Mouse (Mus musculus) B cell, adult 67 days (primary cell): ENCODE results near the gene Snx29. TPM values are rescaled to one million over a fixed set of nuclear protein-coding genes. Genes with fewer than 3 reads are reported as not detected.

ENCODE experiments used
- total RNA-seq, 2 experiments: library from RNA; stranded (reverse); gene quantifications; 4 replicates each; pipeline ENCODE4 v1.2.4; 2023

The Snx29 gene
- total RNA-seq = 100 to 1,000 TPM; 131 to 144 TPM

DNA sequence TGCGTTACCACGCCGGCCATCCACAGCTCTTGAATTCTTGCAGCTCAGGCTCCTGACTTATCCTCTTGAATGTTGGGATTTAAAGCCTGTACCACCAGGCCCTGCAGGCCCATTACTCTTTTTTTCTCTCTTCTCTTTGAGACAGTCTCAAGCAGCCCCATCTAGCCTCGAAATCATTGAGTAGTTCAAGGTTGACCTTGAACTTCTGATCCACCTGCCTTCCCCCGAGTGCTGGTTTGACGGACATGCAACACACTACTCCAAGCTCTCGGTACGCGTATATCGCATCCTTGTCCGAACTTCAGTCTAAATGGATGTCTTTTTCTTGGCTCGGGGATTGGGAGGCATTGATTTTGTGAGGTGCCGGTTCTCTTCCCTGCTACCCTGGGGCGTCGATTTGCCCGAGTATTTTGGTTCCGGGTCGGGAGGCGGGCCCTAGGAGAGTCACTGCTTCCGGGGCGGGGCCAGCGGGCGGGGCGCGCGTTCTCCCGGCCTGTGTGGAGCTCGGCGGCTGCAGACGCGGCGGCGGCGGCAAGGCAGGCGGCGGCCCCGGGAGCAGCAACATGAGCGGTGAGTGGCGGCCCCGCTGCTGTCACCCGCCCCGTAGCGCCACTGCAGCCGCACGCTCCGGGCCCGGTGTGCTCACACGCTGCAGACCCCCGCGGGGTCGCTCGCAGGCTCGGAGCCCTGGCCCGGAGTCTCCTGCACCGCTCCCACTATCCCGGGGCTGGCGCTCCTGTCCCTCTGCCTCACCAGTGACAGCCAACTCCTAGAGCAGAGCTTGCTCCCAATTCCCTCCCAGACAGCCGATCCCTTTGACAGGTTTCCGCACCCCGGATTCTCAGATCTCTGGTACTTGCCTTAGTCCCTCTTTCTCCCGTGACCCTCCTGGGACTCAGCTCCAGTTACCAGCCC is at the start of gene Snx29:
Gene Snx29, plus strand, starts transcription at position 500 of the 915 bp plus-strand sequence.

DNA sequence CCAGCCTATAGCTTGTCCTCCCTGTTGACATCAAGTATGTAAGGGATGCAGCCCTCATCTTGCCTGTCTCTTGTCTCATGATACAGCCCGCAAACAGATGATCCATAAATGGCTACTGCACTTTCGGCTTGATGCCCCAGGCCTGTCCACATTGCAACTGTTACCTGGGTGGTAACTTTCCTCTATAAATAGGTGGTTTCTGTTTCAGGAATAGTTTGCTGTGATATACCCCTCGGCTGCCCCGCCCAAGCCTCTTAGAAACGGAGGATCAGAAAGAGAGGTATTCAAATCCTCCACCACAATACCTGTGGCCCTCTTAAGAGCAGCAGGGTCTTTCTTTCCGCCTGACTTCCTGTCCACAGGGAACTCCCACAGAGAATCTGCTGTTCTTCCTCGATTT is 9.2 kb upstream of the Snx29 start, which contains the start of gene Tnfrsf17:
Gene Tnfrsf17, plus strand, starts transcription at position 301 of the 400 bp plus-strand sequence.

Other genes with a start within 250 kb of the Snx29 start
- gene Txndc11, start 188.3 kb upstream of the Snx29 start, total RNA-seq = 10 to 100 TPM; 76.3 to 78.9 TPM
- 100 to 1,000 TPM; 318 to 393 TPM for gene Zc3h7a, start 146.5 kb upstream of the Snx29 start, total RNA-seq
- 10 to 100 TPM; 84.7 to 86.1 TPM for gene Rsl1d1, start 119.6 kb upstream of the Snx29 start, total RNA-seq
- 10 to 100 TPM; 77.8 to 79.7 TPM for gene Gspt1, start 68.6 kb upstream of the Snx29 start, total RNA-seq
- not detected for gene Tnfrsf17, start 9.1 kb upstream of the Snx29 start, total RNA-seq